Mouse (Mus musculus) 3T3-L1 (cell line): ENCODE measurements at regions not wholly inside any gene's neighbourhood (a gene's known extent, or its start where the extent isn't known, plus 50 kb on each side); places are given as distances from the start of the nearest gene placed in this dataset.

Experiments used
- DNase-seq: peaks from one replicate; pipeline ENCODE4 v3.0.0-alpha.2; 2015; ENCODE audit warnings: low read depth, low spot score

GRCm38 (mm10) chr2:50942741-50943140 is 206.2 kb downstream of the Rnd3 start:
- no peak for DNase-seq

GRCm38 (mm10) chr2:50932936-50933335 is 216.0 kb downstream of the Rnd3 start:
- no peak for DNase-seq

DNA sequence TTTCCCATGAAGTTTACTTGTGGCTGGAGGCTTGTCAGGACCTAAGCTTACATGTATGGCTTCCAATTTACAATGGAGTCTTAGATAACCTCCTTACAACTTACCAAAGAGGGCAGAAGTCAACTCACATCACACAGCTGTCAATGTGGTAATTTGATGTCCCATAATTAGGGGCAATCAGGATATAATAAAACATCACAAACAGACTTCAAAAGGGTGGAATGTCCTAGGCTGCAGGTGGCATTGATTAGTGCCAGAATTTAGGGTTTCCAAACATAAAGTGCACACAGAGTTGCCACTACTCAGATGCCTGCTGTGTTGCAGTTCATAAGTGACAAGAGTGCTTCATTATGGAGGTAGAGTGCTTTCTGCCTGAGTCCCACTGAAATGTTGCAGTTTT is 227.9 kb downstream of the Rnd3 start:
- no peak for DNase-seq

- DNase-seq: peak; percentile 84
Measured at GRCm38 (mm10) chr2:50916323-50917221, 232.3 kb downstream of the Rnd3 start.

- no peak for DNase-seq
Measured at GRCm38 (mm10) chr2:50915149-50915548, 233.8 kb downstream of the Rnd3 start.

DNA sequence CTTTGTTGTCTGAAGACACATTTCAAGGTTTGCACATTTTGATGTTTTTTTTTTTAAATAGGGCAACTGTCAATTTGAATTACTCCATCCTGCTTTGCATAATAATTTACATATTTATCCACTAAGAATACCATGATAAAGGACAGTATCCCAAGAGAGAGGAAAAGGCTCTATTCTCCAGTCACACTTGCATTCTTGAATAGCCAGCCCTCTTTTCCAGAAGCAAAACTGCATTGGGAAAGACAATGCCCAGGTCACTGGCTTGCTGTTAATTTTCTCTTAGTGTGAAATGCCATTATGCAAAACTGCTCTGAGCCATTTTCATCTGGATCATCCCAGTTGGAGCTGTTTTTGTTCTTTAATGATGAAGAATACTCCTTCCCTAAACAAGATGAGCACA is 234.7 kb downstream of the Rnd3 start:
- no peak for DNase-seq

DNA sequence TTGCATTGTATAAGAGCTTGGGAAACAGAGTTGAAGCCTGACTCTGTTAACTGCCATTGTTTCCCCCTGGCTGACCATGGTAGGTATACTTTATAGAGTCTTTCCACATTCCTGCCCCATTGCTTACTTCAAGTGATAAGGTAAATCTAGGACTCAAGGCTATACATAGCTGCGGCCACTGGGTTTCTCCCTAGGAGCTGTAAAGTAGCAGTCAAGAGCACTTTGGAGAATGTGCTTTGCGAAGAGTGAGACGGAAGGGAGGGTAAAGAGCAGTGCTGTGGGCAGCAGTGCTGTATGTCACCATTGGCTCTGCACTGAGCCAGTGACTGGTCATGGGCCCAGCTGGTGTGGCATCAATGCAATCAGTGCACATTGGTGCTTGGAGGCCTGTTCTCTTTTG is 240.1 kb downstream of the Rnd3 start:
- DNase-seq: no peak

- DNase-seq: no peak
Measured at GRCm38 (mm10) chr2:50902701-50903100, 246.2 kb downstream of the Rnd3 start.

- no peak for DNase-seq
Measured at GRCm38 (mm10) chr2:50902220-50902619, 246.7 kb downstream of the Rnd3 start.

DNA sequence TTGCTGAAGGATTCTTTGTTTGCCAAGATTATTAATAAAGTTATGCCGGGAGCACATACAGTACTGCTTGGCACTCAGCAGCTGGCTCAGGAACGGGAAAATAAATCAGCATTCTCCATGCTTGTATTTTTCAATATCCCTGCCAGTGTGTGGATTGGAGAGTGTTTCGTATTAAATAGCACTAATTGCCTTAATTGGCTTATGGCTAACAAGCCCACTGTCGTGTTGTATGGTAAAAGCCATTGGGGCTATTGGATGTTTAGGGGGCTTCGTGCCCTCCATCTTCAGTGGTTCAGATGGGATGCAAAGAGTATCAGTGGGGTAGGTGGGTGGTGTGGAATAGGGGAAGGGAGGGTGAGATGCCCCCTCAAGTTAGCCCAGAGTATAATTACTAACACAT is 259.9 kb downstream of the Rnd3 start:
- no peak for DNase-seq

DNA sequence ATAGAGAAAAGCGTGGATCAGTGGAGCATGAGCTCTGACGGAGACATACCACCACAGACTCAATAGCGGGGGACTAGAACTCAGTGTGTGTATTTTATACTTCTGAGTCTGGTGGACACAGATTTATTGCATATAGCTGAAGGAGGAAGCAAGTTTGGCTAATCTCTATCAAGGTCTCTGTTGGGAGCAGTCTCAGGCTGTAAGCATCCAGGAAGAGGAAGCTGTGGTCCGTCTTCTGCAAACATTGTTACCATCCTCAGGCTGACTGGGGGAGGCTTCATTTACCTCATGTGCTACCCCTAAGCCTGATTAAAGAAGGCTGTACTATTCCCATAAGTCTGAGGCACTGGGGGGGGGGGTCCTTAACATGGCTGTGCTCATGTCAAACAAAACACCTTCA is 261.0 kb downstream of the Rnd3 start:
- DNase-seq: no peak

DNA sequence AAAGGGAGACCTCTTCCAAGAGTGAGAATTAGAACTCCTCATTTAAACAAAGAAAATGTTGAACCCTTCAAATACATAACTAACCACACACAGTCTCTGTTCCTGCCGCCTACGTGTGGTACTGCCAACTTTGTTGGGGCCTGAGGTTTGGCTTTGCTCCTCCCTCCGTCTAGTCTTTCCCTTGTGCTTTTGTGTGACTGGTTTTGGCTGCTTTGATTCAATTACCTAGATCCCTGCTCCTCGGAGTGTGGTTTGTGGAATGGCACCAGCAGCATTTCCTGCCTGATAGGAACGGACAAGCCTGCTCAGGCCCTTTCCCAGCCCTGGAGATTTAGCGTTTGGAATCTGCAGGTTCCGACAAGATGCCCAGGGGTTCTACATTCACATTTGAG is 263.0 kb downstream of the Rnd3 start:
- no peak for DNase-seq

DNA sequence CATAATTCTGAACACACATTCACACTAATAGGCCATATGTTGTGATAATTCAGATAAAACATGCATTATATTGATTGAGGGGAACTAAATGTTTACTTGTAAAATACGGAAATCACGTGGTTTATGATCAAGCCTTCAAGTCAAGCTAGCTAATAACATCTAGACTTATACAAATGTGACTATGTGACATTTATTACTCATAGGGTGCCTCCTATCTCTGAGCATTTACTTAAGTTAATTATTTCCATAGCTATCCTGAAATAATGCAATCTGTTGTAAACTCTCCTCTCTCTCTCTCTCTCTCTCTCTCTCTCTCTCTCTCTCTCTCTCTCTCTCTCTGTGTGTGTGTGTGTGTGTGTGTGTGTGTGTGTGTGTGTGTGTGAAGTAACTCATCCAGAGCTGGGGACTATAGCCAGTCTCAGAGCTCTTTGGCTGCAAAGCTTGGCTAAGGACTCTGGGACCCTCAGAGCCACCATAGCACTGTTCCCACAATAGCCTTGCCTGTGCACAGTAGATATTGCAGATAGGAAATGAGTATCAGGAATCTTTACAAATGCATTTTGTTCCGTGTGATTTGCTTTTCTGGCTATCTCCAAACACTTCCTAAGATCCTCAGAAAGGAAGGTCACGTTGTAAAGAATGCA is 263.5 kb downstream of the Rnd3 start:
- no peak for DNase-seq

- DNase-seq: no peak
Measured at GRCm38 (mm10) chr2:50881514-50882038, 267.3 kb downstream of the Rnd3 start.

DNA sequence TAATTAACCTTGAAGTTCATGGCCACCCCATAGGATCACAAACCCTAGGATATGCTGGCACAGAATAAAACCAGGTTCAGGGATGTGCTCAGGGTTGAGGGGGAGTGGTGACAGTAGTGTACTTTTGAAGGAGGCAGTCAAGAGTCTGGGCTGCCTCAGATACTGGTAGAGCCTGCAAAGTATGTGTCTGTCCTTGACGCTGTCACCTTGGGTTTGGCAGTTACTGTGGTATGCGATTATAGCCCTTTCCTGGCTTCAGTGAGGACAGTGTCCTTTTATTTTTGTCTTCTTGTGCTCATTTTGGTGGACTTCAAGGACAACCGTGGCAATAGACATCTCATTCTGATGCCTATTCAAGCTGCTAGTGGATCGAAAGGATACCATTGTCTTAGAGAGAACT is 268.1 kb downstream of the Rnd3 start:
- no peak for DNase-seq

GRCm38 (mm10) chr2:50877716-50878115 is 271.2 kb downstream of the Rnd3 start:
- DNase-seq: peak; percentile 27

GRCm38 (mm10) chr2:50875072-50875471 is 273.8 kb downstream of the Rnd3 start:
- DNase-seq: no peak

- DNase-seq: peak; percentile 13
Measured at GRCm38 (mm10) chr2:50853538-50854244, 295.2 kb downstream of the Rnd3 start.

GRCm38 (mm10) chr2:50852413-50852919 is 296.4 kb downstream of the Rnd3 start:
- DNase-seq: no peak

GRCm38 (mm10) chr2:50850071-50850470 is 298.8 kb downstream of the Rnd3 start:
- DNase-seq: no peak

DNA sequence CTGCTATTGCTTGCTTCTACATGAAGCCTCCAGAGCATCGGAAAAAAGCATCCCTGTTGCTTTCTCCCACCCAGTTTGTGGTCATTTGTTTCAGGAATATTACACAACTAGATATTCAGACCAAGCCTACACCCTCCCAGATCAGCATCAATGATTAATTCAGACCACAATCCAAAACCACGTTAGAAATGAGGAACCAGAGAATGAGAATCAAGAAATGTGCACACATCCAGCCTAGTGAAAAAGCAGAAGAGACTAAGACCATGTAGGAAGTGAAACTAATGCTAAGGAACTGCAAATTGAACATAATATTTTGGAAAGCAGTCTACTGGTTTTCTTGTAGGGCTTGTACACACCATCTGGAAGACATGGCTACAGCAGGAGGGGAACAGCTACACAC is 307.0 kb downstream of the Rnd3 start:
- DNase-seq: no peak
